Mouse (Mus musculus) kidney, postnatal 0 days (tissue): ENCODE measurements at regions not wholly inside any gene's neighbourhood (a gene's known extent, or its start where the extent isn't known, plus 50 kb on each side); places are given as distances from the start of the nearest gene placed in this dataset.

ENCODE experiments used
- ATAC-seq: fragments of 200-750 bp; cut with Nextera tagmentation; replicated peaks from 2 replicates; pipeline ENCODE4 v1.8.0; 2017; ENCODE audit warnings: low read depth, moderate number of reproducible peaks, moderate TSS enrichment, moderate library complexity; ENCODE audit not compliant: low FRiP score
- DNase-seq: peaks from one replicate; pipeline ENCODE4 v3.0.0-alpha.2; 2016; ENCODE audit warnings: low spot score
- H3K27ac ChIP-seq: fragments of 300-500 bp; sonication (generic); 2 replicates; pipeline ENCODE4 v1.5.1; 2014; ENCODE audit warnings: mild to moderate bottlenecking
- H3K27me3 ChIP-seq: fragments of 300-500 bp; sonication (generic); 2 replicates; pipeline ENCODE4 v1.6.1; 2014; ENCODE audit warnings: low read length, mixed read lengths; ENCODE audit not compliant: insufficient read depth
- H3K36me3 ChIP-seq: fragments of 300-500 bp; sonication (generic); 2 replicates; pipeline ENCODE4 v1.6.1; 2014; ENCODE audit warnings: low read length, mixed read lengths; ENCODE audit not compliant: insufficient read depth
- H3K4me1 ChIP-seq: fragments of 300-500 bp; sonication (generic); replicated peaks from 2 replicates; pipeline ENCODE4 v1.6.1; 2014; ENCODE audit warnings: antibody characterized with exemption, low read length, mixed read lengths; ENCODE audit not compliant: insufficient read depth
- H3K4me2 ChIP-seq: fragments of 300-500 bp; sonication (generic); 2 replicates; pipeline ENCODE4 v1.6.1; 2014; ENCODE audit warnings: mild to moderate bottlenecking, low read length, moderate library complexity, mixed read lengths
- H3K4me3 ChIP-seq: fragments of 300-500 bp; sonication (generic); replicated peaks from 2 replicates; pipeline ENCODE4 v1.5.1; 2014; ENCODE audit warnings: low read depth, low read length
- H3K9ac ChIP-seq: fragments of 300-500 bp; sonication (generic); 2 replicates; pipeline ENCODE4 v1.6.1; 2014; ENCODE audit warnings: low read depth, low read length
- H3K9me3 ChIP-seq: fragments of 300-500 bp; sonication (generic); replicated peaks from 2 replicates; pipeline ENCODE4 v1.6.1; 2016; ENCODE audit warnings: low read length, inconsistent platforms, mixed read lengths
- CTCF ChIP-seq: IDR thresholded peaks from 2 replicates; pipeline ENCODE4 v1.5.1; 2016; ENCODE audit warnings: antibody characterized with exemption, low read depth, mild to moderate bottlenecking, moderate library complexity
- WGBS: fragments of 180-500 bp; shearing (Covaris S2); extraction: QIAGEN DNeasy Blood & Tissue Kit; methylation state at CpG from one replicate; pipeline ENCODE4 v1.1.7; 2014; 5-methylcytosine and 5-hydroxymethylcytosine counted together

GRCm38 (mm10) chr16:22729096-22729495 is 72.1 kb upstream of the Dgkg start:
- no peaks in the 10 kb centered on the region for H3K9me3 ChIP-seq
- H3K4me3 ChIP-seq = no peak overlapping the region
- no peaks in the 10 kb centered on the region for H3K4me1 ChIP-seq
- H3K36me3 ChIP-seq = no peaks in the 10 kb centered on the region
- no peak for TF ChIP-seq CTCF
- no peak overlapping the region for H3K27ac ChIP-seq
- no peak overlapping the region for H3K4me2 ChIP-seq
- no peak for ATAC-seq
- H3K9ac ChIP-seq = no peak overlapping the region
- 79% methylated on average over 3 of the region's 3 CpGs for WGBS
- no peaks in the 10 kb centered on the region for H3K27me3 ChIP-seq
- no peak for DNase-seq

DNA sequence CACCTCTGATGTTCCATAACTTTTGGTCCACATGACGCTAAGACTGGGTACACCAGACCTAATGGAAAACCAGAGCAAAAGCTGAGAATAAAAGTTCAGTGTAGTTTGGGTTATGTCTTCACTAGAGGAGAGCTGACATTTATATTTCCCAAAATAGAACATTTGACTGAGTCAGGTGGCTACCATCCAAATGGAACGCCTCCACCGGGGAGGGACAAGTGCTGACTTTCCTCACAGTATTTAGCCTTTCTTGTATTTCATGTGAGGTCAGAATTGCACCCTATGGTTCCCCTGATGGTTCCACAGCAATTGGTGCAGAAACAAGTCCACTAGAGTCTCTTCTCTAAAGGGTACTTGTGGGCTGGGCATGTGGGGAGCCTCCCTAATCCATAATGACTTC is 68.2 kb upstream of the Dgkg start:
- Histone ChIP-seq H3K27me3 (no peaks in the 10 kb centered on the region), H3K9ac (no peak overlapping the region), H3K36me3 (no peaks in the 10 kb centered on the region), H3K4me3 (no peak overlapping the region), H3K4me2 (no peak overlapping the region), H3K4me1 (no peaks in the 10 kb centered on the region), H3K9me3 (no peaks in the 10 kb centered on the region), H3K27ac (no peak overlapping the region)
- DNase-seq = no peak
- 86% methylated on average over 3 of the region's 3 CpGs for WGBS
- ATAC-seq = no peak
- TF ChIP-seq CTCF = no peak

DNA sequence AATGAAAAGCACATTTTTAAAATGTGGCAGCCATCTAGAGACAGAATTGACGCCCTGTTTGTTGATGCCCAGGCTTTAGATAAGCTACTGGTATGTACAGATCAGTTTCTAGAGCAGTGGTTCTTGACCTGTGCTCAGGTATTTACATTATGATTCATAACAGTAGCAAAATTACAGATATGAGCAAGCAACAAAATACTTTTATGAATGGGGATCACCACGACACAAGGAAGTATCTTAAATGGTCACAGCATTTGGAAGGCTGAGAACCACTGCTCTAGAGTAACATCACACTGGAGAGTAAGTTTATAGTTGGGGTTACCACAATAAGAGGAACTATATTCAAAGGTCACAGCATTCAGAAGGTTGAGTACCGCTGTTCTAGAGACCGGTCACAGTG is 66.3 kb upstream of the Dgkg start:
- WGBS = 76% methylated on average over 4 of the region's 4 CpGs
- ATAC-seq (no peak), DNase-seq (no peak)
- Histone ChIP-seq H3K36me3 (no peaks in the 10 kb centered on the region), H3K4me1 (no peaks in the 10 kb centered on the region), H3K4me3 (no peak overlapping the region), H3K4me2 (no peak overlapping the region), H3K27me3 (no peaks in the 10 kb centered on the region), H3K27ac (no peak overlapping the region), H3K9me3 (no peaks in the 10 kb centered on the region), H3K9ac (no peak overlapping the region)
- no peak for TF ChIP-seq CTCF

GRCm38 (mm10) chr16:22719791-22720190 is 62.8 kb upstream of the Dgkg start:
- DNase-seq (peak; percentile 1), ATAC-seq (no peak)
- no peak overlapping the region for H3K9ac ChIP-seq
- no peak overlapping the region for H3K4me3 ChIP-seq
- 68% methylated on average over 4 of the region's 4 CpGs for WGBS
- H3K4me1 ChIP-seq = no peaks in the 10 kb centered on the region
- no peak overlapping the region for H3K27ac ChIP-seq
- no peak overlapping the region for H3K4me2 ChIP-seq
- no peaks in the 10 kb centered on the region for H3K27me3 ChIP-seq
- H3K36me3 ChIP-seq = no peaks in the 10 kb centered on the region
- no peak for TF ChIP-seq CTCF
- H3K9me3 ChIP-seq = no peaks in the 10 kb centered on the region

- H3K9ac ChIP-seq = no peak overlapping the region
- no peak overlapping the region for H3K27ac ChIP-seq
- no peak overlapping the region for H3K4me3 ChIP-seq
- ATAC-seq (no peak), DNase-seq (peak; percentile 21)
- no peak overlapping the region for H3K4me2 ChIP-seq
- peak; percentile 63 for TF ChIP-seq CTCF
- H3K36me3 ChIP-seq = no peaks in the 10 kb centered on the region
- 57% methylated on average over 7 of the region's 7 CpGs for WGBS
- H3K4me1 ChIP-seq = no peaks in the 10 kb centered on the region
- no peaks in the 10 kb centered on the region for H3K9me3 ChIP-seq
- no peaks in the 10 kb centered on the region for H3K27me3 ChIP-seq
Observed at GRCm38 (mm10) chr16:22719304-22719703, 62.3 kb upstream of the Dgkg start.

GRCm38 (mm10) chr16:22717462-22717861 is 60.4 kb upstream of the Dgkg start:
- ATAC-seq = no peak

DNA sequence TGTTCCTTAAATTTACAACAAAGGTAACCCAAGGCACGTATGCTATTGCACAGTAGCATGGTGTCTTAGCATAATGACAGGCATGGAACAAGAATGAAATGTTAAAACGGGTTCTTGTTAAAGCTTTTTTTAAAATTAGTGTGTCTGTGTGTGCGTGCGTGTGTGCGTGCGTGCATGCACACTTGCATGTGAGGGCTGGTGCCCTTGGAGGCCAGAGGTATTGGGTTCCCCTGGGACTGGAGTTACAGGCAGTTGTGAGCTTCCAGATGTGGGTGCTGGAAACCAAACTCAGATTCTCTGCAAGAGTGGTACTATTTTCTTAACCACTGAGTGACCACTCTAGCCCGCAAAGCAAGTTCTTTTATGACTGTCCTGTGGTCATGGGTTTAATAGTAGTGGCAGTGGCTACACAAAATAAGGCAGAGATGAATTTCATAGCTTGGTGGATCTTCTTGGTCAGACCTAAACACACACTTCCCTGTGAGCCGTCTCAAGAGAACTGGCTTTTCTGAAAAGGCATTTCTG is 59.3 kb upstream of the Dgkg start:
- TF ChIP-seq CTCF = no peak

More at GRCm38 (mm10) chr16:22717462-22717861, 60.4 kb upstream of the Dgkg start:
- no peak overlapping the region for H3K9ac ChIP-seq
- TF ChIP-seq CTCF = 0 out of 2 replicates have a peak, but pooled peaks have one; percentile 6
- H3K27me3 ChIP-seq = no peaks in the 10 kb centered on the region
- no peaks in the 10 kb centered on the region for H3K9me3 ChIP-seq
- WGBS = 53% methylated on average over 2 of the region's 2 CpGs
- no peak overlapping the region for H3K4me2 ChIP-seq
- no peaks in the 10 kb centered on the region for H3K4me1 ChIP-seq
- no peak overlapping the region for H3K4me3 ChIP-seq
- no peak overlapping the region for H3K27ac ChIP-seq
- H3K36me3 ChIP-seq = no peaks in the 10 kb centered on the region
- DNase-seq = no peak

More for the DNA sequence above, 59.3 kb upstream of the Dgkg start:
- H3K4me1 ChIP-seq = no peaks in the 10 kb centered on the region
- no peak overlapping the region for H3K4me3 ChIP-seq
- H3K4me2 ChIP-seq = no peak overlapping the region
- H3K9me3 ChIP-seq = no peaks in the 10 kb centered on the region
- H3K9ac ChIP-seq = no peak overlapping the region
- H3K27ac ChIP-seq = no peak overlapping the region
- DNase-seq (no peak), ATAC-seq (no peak)
- WGBS = 84% methylated on average over 8 of the region's 8 CpGs
- no peaks in the 10 kb centered on the region for H3K27me3 ChIP-seq
- no peaks in the 10 kb centered on the region for H3K36me3 ChIP-seq
